Mouse (Mus musculus): ENCODE data around the gene Ppcs. TPM values are rescaled to one million over a fixed set of nuclear protein-coding genes. Genes with fewer than 3 reads are reported as not detected.

Gene Ppcs
- polyA plus RNA-seq, 1 experiment from 2014 or later, result 22.4 TPM

GRCm38 (mm10) chr4:119403431-119403830 lies 18.8 kb downstream of the Ppcs start:
- no peak for ATAC-seq (ENCODE audit: low read depth)
- H3K4me1 ChIP-seq (ENCODE audit: control insufficient read depth, insufficient read depth, low read length), result no peaks in the 10 kb centered on the region
- no peaks in the 10 kb centered on the region for H3K9me3 ChIP-seq (ENCODE audit: control insufficient read depth, low read length)
- WGBS, result 46% methylated on average over 2 of the region's 2 CpGs
- H3K27me3 ChIP-seq (ENCODE audit: control insufficient read depth, insufficient read depth, low read length), result no peaks in the 10 kb centered on the region
- peaks cover 13% of the 10 kb centered on the region for H3K36me3 ChIP-seq (ENCODE audit: control insufficient read depth, insufficient read depth, low read length)
- H3K27ac ChIP-seq (ENCODE audit: low read depth, low read length), result no peak overlapping the region
- H3K9ac ChIP-seq (replicated peaks; ENCODE audit: low read depth, low read length), result no peak overlapping the region
- no peak overlapping the region for H3K4me3 ChIP-seq (ENCODE audit: low read depth, low read length)
- H3K4me2 ChIP-seq (ENCODE audit: low read depth, low read length), result no peak overlapping the region

- no peak for ATAC-seq (ENCODE audit: low read depth)
- no peaks in the 10 kb centered on the region for H3K27me3 ChIP-seq (ENCODE audit: control insufficient read depth, insufficient read depth, low read length)
- no peak overlapping the region for H3K4me3 ChIP-seq (ENCODE audit: low read depth, low read length)
- no peaks in the 10 kb centered on the region for H3K4me1 ChIP-seq (ENCODE audit: control insufficient read depth, insufficient read depth, low read length)
- H3K9me3 ChIP-seq (ENCODE audit: control insufficient read depth, low read length), result no peaks in the 10 kb centered on the region
- peaks cover 13% of the 10 kb centered on the region for H3K36me3 ChIP-seq (ENCODE audit: control insufficient read depth, insufficient read depth, low read length)
- H3K4me2 ChIP-seq (ENCODE audit: low read depth, low read length), result no peak overlapping the region
- no peak overlapping the region for H3K9ac ChIP-seq (replicated peaks; ENCODE audit: low read depth, low read length)
- no peak overlapping the region for H3K27ac ChIP-seq (ENCODE audit: low read depth, low read length)
- WGBS, result 60% methylated on average over 7 of the region's 7 CpGs
Measured at GRCm38 (mm10) chr4:119400896-119401295, 21.3 kb downstream of the Ppcs start.

GRCm38 (mm10) chr4:119398751-119399150 lies 23.5 kb downstream of the Ppcs start:
- Histone ChIP-seq H3K4me3 (ENCODE audit: low read depth, low read length) (no peak overlapping the region), H3K27me3 (ENCODE audit: control insufficient read depth, insufficient read depth, low read length) (no peaks in the 10 kb centered on the region), H3K9ac (replicated peaks; ENCODE audit: low read depth, low read length) (no peak overlapping the region), H3K36me3 (ENCODE audit: control insufficient read depth, insufficient read depth, low read length) (peaks cover 13% of the 10 kb centered on the region), H3K9me3 (ENCODE audit: control insufficient read depth, low read length) (no peaks in the 10 kb centered on the region), H3K27ac (ENCODE audit: low read depth, low read length) (no peak overlapping the region), H3K4me1 (ENCODE audit: control insufficient read depth, insufficient read depth, low read length) (no peaks in the 10 kb centered on the region), H3K4me2 (ENCODE audit: low read depth, low read length) (no peak overlapping the region)
- ATAC-seq (ENCODE audit: low read depth), result no peak
- WGBS, result 83% methylated on average over 7 of the region's 7 CpGs

- no peak overlapping the region for H3K27ac ChIP-seq (ENCODE audit: low read depth, low read length)
- no peaks in the 10 kb centered on the region for H3K27me3 ChIP-seq (ENCODE audit: control insufficient read depth, insufficient read depth, low read length)
- 95% methylated on average over 1 of the region's 1 CpGs for WGBS
- no peak overlapping the region for H3K4me3 ChIP-seq (ENCODE audit: low read depth, low read length)
- H3K36me3 ChIP-seq (ENCODE audit: control insufficient read depth, insufficient read depth, low read length), result no peaks in the 10 kb centered on the region
- H3K9me3 ChIP-seq (ENCODE audit: control insufficient read depth, low read length), result no peaks in the 10 kb centered on the region
- no peak overlapping the region for H3K9ac ChIP-seq (replicated peaks; ENCODE audit: low read depth, low read length)
- H3K4me1 ChIP-seq (ENCODE audit: control insufficient read depth, insufficient read depth, low read length), result no peaks in the 10 kb centered on the region
- ATAC-seq (ENCODE audit: low read depth), result no peak
- H3K4me2 ChIP-seq (ENCODE audit: low read depth, low read length), result no peak overlapping the region
Measured at GRCm38 (mm10) chr4:119390369-119390768, 31.9 kb downstream of the Ppcs start.

GRCm38 (mm10) chr4:119389184-119389583 lies 33.0 kb downstream of the Ppcs start:
- H3K9ac ChIP-seq (replicated peaks; ENCODE audit: low read depth, low read length), result no peak overlapping the region
- no peaks in the 10 kb centered on the region for H3K4me1 ChIP-seq (ENCODE audit: control insufficient read depth, insufficient read depth, low read length)
- H3K27me3 ChIP-seq (ENCODE audit: control insufficient read depth, insufficient read depth, low read length), result no peaks in the 10 kb centered on the region
- no peak overlapping the region for H3K27ac ChIP-seq (ENCODE audit: low read depth, low read length)
- ATAC-seq (ENCODE audit: low read depth), result no peak
- H3K4me3 ChIP-seq (ENCODE audit: low read depth, low read length), result no peak overlapping the region
- 53% methylated on average over 3 of the region's 3 CpGs for WGBS
- H3K36me3 ChIP-seq (ENCODE audit: control insufficient read depth, insufficient read depth, low read length), result no peaks in the 10 kb centered on the region
- no peak overlapping the region for H3K4me2 ChIP-seq (ENCODE audit: low read depth, low read length)
- H3K9me3 ChIP-seq (ENCODE audit: control insufficient read depth, low read length), result no peaks in the 10 kb centered on the region

- H3K9me3 ChIP-seq (ENCODE audit: control insufficient read depth, low read length), result no peaks in the 10 kb centered on the region
- WGBS, result 75% methylated on average over 7 of the region's 7 CpGs
- H3K36me3 ChIP-seq (ENCODE audit: control insufficient read depth, insufficient read depth, low read length), result no peaks in the 10 kb centered on the region
- no peak overlapping the region for H3K27ac ChIP-seq (ENCODE audit: low read depth, low read length)
- ATAC-seq (ENCODE audit: low read depth), result no peak
- no peaks in the 10 kb centered on the region for H3K27me3 ChIP-seq (ENCODE audit: control insufficient read depth, insufficient read depth, low read length)
- H3K9ac ChIP-seq (replicated peaks; ENCODE audit: low read depth, low read length), result no peak overlapping the region
- H3K4me2 ChIP-seq (ENCODE audit: low read depth, low read length), result no peak overlapping the region
- no peaks in the 10 kb centered on the region for H3K4me1 ChIP-seq (ENCODE audit: control insufficient read depth, insufficient read depth, low read length)
- H3K4me3 ChIP-seq (ENCODE audit: low read depth, low read length), result no peak overlapping the region
Measured at GRCm38 (mm10) chr4:119381471-119382190, 40.6 kb downstream of the Ppcs start.

GRCm38 (mm10) chr4:119369460-119369859 lies 52.8 kb downstream of the Ppcs start:
- Histone ChIP-seq H3K9me3 (ENCODE audit: control insufficient read depth, low read length) (no peaks in the 10 kb centered on the region), H3K9ac (replicated peaks; ENCODE audit: low read depth, low read length) (no peak overlapping the region), H3K4me3 (ENCODE audit: low read depth, low read length) (no peak overlapping the region), H3K4me1 (ENCODE audit: control insufficient read depth, insufficient read depth, low read length) (no peaks in the 10 kb centered on the region), H3K27me3 (ENCODE audit: control insufficient read depth, insufficient read depth, low read length) (no peaks in the 10 kb centered on the region), H3K27ac (ENCODE audit: low read depth, low read length) (no peak overlapping the region), H3K36me3 (ENCODE audit: control insufficient read depth, insufficient read depth, low read length) (no peaks in the 10 kb centered on the region), H3K4me2 (ENCODE audit: low read depth, low read length) (no peak overlapping the region)
- WGBS, result 83% methylated on average over 6 of the region's 6 CpGs
- ATAC-seq (ENCODE audit: low read depth), result no peak

Other genes with a start within 250 kb of the Ppcs start
- 6.1 TPM in 2 replicates for gene Zfp691, start 248.2 kb downstream of the Ppcs start, polyA plus RNA-seq (2014; fragmentation: Nextera tagmentation; extraction: Ambion mirVana)
- gene Ermap, start 232.4 kb downstream of the Ppcs start, polyA plus RNA-seq (2014; fragmentation: Nextera tagmentation; extraction: Ambion mirVana), result 1.1 and 1.2 TPM in 2 replicates
- gene Svbp, start 227.1 kb downstream of the Ppcs start, polyA plus RNA-seq (2014; fragmentation: Nextera tagmentation; extraction: Ambion mirVana), result 230 and 254 TPM in 2 replicates
- gene Tmem269, start 204.2 kb downstream of the Ppcs start, polyA plus RNA-seq (2014; fragmentation: Nextera tagmentation; extraction: Ambion mirVana), result 0.78 TPM in 1 of 2 replicates, not detected in the other
- 19.2 and 30.1 TPM in 2 replicates for gene AU022252, start 189.7 kb downstream of the Ppcs start, polyA plus RNA-seq (2014; fragmentation: Nextera tagmentation; extraction: Ambion mirVana)
- 9.1 and 15.3 TPM in 2 replicates for gene P3h1, start 189.5 kb downstream of the Ppcs start, polyA plus RNA-seq (2014; fragmentation: Nextera tagmentation; extraction: Ambion mirVana)
- gene Cldn19, start 167.0 kb downstream of the Ppcs start, polyA plus RNA-seq (2014; fragmentation: Nextera tagmentation; extraction: Ambion mirVana), result 0.75 and 0.79 TPM in 2 replicates
- gene Ybx1, start 127.8 kb downstream of the Ppcs start, polyA plus RNA-seq (2014; fragmentation: Nextera tagmentation; extraction: Ambion mirVana), result 976 and 994 TPM in 2 replicates
- 48.0 and 49.7 TPM in 2 replicates for gene Ppih, start 101.9 kb downstream of the Ppcs start, polyA plus RNA-seq (2014; fragmentation: Nextera tagmentation; extraction: Ambion mirVana)
- 24.9 and 26.6 TPM in 2 replicates for gene Ccdc30, start 6.9 kb downstream of the Ppcs start, polyA plus RNA-seq (2014; fragmentation: Nextera tagmentation; extraction: Ambion mirVana)
- 0.32 TPM in 1 of 2 replicates, not detected in the other for gene Zmynd12, start 394 bp upstream of the Ppcs start, polyA plus RNA-seq (2014; fragmentation: Nextera tagmentation; extraction: Ambion mirVana)
- 33.4 and 37.7 TPM in 2 replicates for gene Rimkla, start 70.2 kb upstream of the Ppcs start, polyA plus RNA-seq (2014; fragmentation: Nextera tagmentation; extraction: Ambion mirVana)
- 30.7 and 37.3 TPM in 2 replicates for gene Foxj3, start 114.6 kb upstream of the Ppcs start, polyA plus RNA-seq (2014; fragmentation: Nextera tagmentation; extraction: Ambion mirVana)
- gene Frg2f1, start 117.1 kb upstream of the Ppcs start, polyA plus RNA-seq (2014; fragmentation: Nextera tagmentation; extraction: Ambion mirVana), result 10.4 and 11.1 TPM in 2 replicates
- not detected in 2 replicates for gene Guca2a, start 215.3 kb upstream of the Ppcs start, polyA plus RNA-seq (2014; fragmentation: Nextera tagmentation; extraction: Ambion mirVana)
- gene Guca2b, start 236.5 kb upstream of the Ppcs start, polyA plus RNA-seq (2014; fragmentation: Nextera tagmentation; extraction: Ambion mirVana), result not detected in 2 replicates

Measured in neural tube, embryonic 14.5 days (tissue).